Mouse (Mus musculus) large intestine, adult 2 months (tissue): ENCODE results near the gene Vmn1r203. TPM values are rescaled to one million over a fixed set of nuclear protein-coding genes. Genes with fewer than 3 reads are reported as not detected.
"Not testable (repeated sequence)": the region's sequence is repeated elsewhere in the genome, so short reads cannot be mapped to it uniquely, and the experiment has no call there.

ENCODE experiments used
- DNase-seq: peaks from one replicate; pipeline ENCODE4 v3.0.0-alpha.2; 2012; ENCODE audit warnings: low read depth, low spot score
- WGBS: fragments of 180-500 bp; shearing (Covaris S2); methylation state at CpG from one replicate; pipeline ENCODE4 v1.1.7; 2018; 5-methylcytosine and 5-hydroxymethylcytosine counted together
- polyA plus RNA-seq: library from polyadenylated mRNA; depleted of rRNA; stranded (reverse); fragments of >200 nt; gene quantifications from 2 replicates; pipeline ENCODE4 v1.2.3, GENCODE M21; 2012; rRNA removed

Vmn1r203 gene
- not detected in 2 replicates for polyA plus RNA-seq

- no peak for DNase-seq
Observed at GRCm38 (mm10) chr13:22517814-22518213, at the start of gene Vmn1r203. Gene Vmn1r203, plus strand, starts transcription at chr13:22518114.

DNA sequence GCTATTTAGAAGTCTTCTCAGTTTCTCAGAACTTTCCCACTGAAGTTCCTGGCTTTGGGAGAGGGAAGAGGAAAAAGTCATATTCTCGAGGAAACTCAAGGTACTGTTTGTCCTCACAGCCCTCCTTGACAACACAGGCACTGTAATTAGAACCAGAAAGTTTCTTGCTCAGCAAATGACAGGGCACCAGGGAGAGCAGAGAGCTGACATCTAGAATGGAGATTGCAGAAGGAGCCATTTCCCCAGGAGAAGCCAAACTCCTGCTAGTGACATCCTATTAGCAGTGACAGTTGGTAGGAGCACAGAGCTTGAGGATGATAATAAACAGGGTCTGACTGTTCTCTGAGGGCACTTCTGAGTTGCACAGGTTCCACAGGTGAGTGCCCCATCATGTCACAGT, 46.3 kb upstream of the Vmn1r203 start, which contains the start of gene Vmn1r201:
Gene Vmn1r201, plus strand, starts transcription at position 301 of the 400 bp plus-strand sequence.
- DNase-seq: no peak
- WGBS: 36% methylated on average over 1 of the region's 1 CpGs

DNA sequence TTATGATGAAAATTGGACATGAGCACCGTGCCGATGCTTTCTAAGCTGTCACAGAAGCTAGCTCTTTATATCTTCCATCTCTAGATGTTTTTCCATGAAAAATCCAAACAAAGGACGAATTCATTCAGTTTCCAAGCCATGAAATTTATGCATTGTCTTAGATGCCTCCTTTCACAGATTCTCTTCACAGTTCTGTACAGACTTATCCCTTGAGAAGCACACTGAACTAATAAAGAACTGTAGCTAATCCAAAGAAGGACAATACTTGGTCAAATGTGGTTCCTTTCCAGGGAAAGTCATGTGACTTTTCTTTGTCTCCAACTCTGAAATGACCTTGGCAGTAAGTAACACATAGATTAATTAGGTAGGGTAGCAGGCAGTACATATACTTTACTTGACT, 15.5 kb upstream of the Vmn1r203 start:
- DNase-seq: no peak
- 60% methylated on average over 3 of the region's 3 CpGs for WGBS

GRCm38 (mm10) chr13:22505281-22505680, 12.6 kb upstream of the Vmn1r203 start, which contains the start of gene Vmn1r202:
Gene Vmn1r202, minus strand, starts transcription at chr13:22505381.
- DNase-seq: no peak

- DNase-seq: not testable (repeated sequence)
- 45% methylated on average over 1 of the region's 1 CpGs for WGBS
Observed at GRCm38 (mm10) chr13:22552898-22553297, 35.0 kb downstream of the Vmn1r203 start, which contains the start of gene Vmn1r204. Gene Vmn1r204, plus strand, starts transcription at chr13:22553198.

DNA sequence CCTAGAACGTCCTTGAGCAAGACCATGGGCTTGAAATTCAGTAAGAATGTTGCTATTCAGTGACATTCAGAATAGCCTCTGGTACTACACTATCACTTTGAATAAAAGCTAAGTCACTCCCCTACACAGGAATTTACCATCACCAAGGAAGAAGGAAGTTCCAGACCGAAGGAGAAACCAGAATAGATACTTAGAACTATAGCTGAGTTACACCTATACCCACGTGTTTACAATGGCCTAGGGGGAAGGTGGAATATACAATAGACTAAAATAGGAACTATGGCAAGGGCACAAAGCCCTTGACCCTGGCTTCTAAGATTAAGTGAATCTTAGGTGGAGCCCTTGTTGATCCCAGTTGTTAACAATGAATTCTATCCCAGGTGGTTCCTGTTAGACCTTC, 57.0 kb downstream of the Vmn1r203 start:
- 75% methylated on average over 3 of the region's 3 CpGs for WGBS
- DNase-seq: not testable (repeated sequence)

Other genes with a start within 250 kb of the Vmn1r203 start
- not detected in 2 replicates for gene Vmn1r195, start 247.6 kb upstream of the Vmn1r203 start, polyA plus RNA-seq
- not detected in 2 replicates for gene Vmn1r196, start 228.2 kb upstream of the Vmn1r203 start, polyA plus RNA-seq
- gene Vmn1r197, start 193.5 kb upstream of the Vmn1r203 start, polyA plus RNA-seq: not detected in 2 replicates
- gene Vmn1r198, start 167.8 kb upstream of the Vmn1r203 start, polyA plus RNA-seq: 0.02 TPM in 1 of 2 replicates, not detected in the other
- not detected in 2 replicates for gene Vmn1r199, start 138.3 kb upstream of the Vmn1r203 start, polyA plus RNA-seq
- gene Vmn1r200, start 127.7 kb upstream of the Vmn1r203 start, polyA plus RNA-seq: not detected in 2 replicates
- not detected in 2 replicates for gene Vmn1r201, start 46.2 kb upstream of the Vmn1r203 start, polyA plus RNA-seq
- gene Vmn1r202, start 12.7 kb upstream of the Vmn1r203 start, polyA plus RNA-seq: not detected in 2 replicates
- gene Vmn1r204, start 35.1 kb downstream of the Vmn1r203 start, polyA plus RNA-seq: not detected in 2 replicates
- not detected in 2 replicates for gene Vmn1r205, start 74.9 kb downstream of the Vmn1r203 start, polyA plus RNA-seq
- gene Vmn1r206, start 106.1 kb downstream of the Vmn1r203 start, polyA plus RNA-seq: not detected in 2 replicates
- not detected in 2 replicates for gene Vmn1r207-ps, start 211.5 kb downstream of the Vmn1r203 start, polyA plus RNA-seq